Mouse (Mus musculus) heart, postnatal 4 days (tissue): Measurements from ENCODE around the gene Pip5k1a. TPM values are rescaled to one million over a fixed set of nuclear protein-coding genes. Genes with fewer than 3 reads are reported as not detected.
"Not testable (repeated sequence)": the region's sequence is repeated elsewhere in the genome, so short reads cannot be mapped to it uniquely, and the experiment has no call there.

ENCODE experiments used
- DNase-seq: peaks from one replicate; pipeline ENCODE4 v3.0.0; 2021
- microRNA-seq, 2 experiments: library from miRNA; unstranded; fragments of <30 nt; microRNA quantifications; one replicate each; pipeline ENCODE4 v1.2.0; 2021 to 2022
- total RNA-seq, 2 experiments: library from RNA; stranded (reverse); gene quantifications; 2 replicates each; pipeline ENCODE4 v1.2.3; 2021

Pip5k1a gene
- total RNA-seq, 2 experiments from 2014 or later = 30.9 to 33.7 TPM

DNA sequence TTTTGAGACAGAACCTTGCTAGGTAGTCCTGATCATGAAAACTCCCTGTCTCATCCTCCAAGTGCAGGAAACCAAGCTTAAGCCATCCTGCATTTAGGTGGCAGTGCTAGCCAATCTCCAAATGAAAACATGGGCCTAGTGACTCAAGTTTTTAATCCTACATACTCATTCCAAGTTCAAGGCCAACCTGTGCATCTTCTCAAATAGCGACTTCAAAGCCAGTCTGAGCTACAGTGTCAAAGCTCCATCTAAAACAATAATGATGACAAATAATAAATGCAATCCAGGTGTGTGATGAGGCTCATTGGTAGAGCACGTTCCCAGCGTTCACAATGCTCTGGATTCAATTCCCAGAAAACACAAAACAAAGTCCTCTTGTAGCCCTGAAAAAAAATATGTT, 65.1 kb downstream of the Pip5k1a start:
- DNase-seq = no peak

DNA sequence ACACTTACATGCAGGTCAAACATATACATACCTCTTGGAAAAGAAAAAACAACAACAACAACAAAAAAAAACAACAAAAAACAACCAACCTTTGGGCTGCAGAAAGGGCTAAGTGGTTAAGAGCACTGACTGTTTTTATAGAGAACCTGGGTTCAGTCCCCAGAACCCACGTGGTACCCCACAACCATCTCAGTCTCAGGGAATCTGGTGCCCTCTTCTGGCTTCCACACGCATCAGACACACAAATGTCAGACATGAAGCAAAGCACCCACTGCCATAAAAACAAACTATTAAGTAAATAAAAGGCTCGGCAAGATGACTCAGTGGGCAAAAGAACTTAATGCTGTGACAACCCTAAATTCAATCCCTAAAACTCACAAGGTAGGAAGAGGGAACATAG, 76.8 kb downstream of the Pip5k1a start:
- no peak for DNase-seq

DNA sequence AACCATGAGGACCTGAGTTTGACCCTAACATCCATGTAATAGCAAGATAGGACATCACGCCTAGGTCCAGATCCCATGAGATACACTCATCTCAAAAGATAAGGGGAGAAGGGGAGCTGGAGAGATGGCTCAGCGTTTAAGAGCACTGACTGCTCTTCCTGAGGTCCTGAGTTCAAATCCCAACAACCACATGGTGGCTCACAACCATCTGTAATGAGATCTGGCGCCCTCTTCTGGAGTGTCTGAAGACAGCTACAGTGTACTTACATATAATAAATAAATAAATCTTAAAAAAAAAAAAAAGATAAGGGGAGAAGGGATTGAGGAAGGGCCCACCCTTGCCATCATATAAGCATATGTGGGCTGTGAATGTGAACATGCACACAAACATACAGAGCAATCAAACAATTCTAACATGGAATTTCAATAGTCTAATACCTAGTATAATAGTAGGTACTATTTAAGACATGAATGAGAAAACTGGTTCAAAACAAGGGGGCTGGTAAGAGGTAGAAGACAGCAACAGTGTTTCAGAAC, 77.4 kb downstream of the Pip5k1a start:
- DNase-seq = not testable (repeated sequence)

DNA sequence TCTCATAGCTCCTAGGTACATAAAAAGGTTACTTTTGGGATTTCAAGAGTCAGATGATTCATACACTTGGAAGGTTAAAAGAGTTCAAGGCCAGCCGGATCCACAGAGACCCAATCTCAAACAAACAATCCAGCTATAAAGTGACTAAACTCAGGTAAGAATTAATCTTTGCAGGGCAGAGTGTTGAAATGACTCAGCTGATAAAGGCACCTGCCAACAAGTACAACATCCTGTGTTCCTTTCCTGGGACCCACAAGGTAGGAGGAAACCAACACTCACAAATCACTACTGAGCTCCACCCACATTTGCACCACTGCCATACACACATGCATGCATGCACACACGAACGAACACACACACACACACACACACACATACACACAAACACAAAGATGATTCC, 78.1 kb downstream of the Pip5k1a start:
- DNase-seq = no peak

DNA sequence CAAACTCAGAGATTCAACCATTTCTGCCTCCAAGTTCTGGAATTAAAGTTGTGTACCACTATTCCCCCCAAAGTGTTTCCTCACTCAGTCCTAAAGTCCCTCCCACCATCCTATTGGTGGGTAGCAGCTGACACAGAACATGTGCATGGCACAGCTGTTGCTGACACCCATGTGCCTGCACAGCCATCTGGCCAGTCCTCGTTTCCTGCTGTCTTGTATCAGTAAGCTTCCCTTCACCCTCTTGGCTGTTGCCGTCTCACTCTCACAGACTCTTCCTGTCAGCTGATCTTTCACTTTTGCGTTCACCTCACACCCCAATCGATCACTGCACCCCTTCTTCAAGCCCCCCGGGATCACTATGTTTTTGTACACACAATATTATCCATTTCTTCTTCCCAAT, 79.0 kb downstream of the Pip5k1a start:
- no peak for DNase-seq

DNA sequence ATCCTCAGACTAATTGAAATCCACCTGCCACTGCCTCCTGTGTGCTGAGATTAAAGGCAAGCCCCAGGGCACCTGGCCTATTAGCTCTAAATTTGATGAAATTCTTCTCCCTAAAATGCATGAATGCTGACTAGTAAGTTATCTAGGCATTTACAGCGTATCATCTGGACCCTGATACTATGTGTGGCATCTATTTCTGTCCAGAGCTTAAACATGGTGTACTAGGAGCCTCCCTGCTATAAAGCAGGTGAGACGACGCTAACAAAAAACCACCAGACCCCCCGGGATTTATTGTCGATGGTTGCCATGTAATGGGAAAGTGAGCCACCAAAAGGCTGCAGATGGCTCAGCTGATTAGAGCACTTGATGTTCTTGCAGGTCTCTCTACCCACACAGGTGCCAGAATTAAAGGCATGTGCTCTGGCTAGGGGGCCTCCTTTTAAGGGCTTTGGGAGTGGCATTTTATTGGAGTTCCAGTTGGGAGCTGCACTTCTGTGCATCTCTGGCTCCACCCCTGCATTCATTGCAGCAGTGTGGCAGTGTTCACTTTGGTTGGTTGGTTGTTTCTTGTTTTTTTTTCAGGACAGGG, 79.6 kb downstream of the Pip5k1a start:
- DNase-seq = no peak

DNA sequence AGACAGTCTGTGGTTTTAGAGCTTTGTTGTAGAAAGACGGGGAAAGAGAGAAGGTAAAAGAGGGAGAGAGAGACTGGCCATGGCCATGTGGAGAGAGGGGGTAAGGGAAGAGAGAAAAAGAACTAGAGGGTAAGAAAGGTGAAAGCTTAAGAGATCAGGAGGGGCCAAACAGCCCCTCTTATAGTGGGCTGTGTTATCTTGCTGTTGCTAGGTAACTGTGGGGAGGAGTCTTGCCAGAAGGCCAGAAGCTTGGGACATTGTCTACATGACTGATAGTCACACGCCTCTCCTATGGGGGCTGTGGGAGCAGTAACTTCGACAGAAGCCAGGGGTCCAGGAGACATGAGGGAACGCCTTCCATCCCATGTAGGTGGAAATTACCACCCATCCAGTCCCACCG, 81.5 kb downstream of the Pip5k1a start:
- no peak for DNase-seq

DNA sequence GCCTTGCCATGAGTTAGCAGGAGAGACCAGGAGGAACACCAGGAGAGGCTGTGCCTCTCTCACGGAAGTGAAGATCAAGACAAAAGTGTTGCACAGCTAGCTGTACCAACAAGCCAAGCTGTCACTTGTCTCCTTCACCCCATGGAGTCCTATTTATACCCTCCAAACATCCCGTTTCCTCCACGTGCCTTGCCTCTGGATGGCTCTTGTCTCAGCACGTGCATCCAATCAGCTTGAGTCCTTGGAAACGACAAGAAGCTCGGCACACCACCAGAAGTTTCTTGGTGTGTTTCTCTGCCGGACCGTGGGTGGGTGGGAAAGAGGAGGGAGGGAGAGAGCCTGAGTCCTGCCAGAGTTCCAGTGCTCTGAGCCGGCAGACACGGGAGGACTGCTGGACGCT, 82.2 kb downstream of the Pip5k1a start:
- DNase-seq = peak; percentile 78

DNA sequence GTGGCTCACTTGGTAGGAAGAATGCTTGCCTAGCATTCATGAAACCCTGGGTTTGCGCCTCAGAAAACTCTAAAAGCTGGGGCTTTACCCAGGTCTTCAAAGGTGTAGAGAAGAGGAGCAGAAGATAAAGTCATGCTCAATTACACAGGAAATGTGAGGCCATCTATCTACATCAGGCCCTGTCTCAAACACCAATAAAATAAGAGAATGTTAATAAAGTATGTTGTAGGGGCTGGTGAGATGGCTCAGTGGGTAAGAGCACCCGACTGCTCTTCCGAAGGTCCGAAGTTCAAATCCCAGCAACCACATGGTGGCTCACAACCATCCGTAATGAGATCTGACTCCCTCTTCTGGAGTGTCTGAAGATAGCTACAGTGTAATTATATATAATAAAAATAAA, 85.8 kb downstream of the Pip5k1a start:
- not testable (repeated sequence) for DNase-seq

DNA sequence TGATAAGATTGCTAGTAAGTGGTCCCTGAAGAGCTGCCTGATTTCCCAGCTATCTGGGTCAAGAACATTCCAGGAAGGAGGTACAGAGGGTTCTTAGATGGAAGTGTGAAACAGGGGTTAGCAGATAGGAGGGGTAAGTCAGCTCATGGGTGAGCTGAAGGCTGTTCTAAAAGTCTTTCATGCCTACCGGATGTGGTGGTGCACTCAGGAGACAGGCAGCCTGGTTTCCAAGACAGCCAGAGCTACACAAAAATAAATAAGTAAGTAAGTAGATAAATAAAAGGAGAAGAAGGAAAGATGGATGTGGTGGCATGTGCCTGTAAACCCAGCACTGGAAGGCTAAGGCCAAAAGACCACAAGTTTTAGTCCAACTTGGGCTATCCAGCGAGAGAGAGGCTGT, 88.0 kb downstream of the Pip5k1a start:
- no peak for DNase-seq

DNA sequence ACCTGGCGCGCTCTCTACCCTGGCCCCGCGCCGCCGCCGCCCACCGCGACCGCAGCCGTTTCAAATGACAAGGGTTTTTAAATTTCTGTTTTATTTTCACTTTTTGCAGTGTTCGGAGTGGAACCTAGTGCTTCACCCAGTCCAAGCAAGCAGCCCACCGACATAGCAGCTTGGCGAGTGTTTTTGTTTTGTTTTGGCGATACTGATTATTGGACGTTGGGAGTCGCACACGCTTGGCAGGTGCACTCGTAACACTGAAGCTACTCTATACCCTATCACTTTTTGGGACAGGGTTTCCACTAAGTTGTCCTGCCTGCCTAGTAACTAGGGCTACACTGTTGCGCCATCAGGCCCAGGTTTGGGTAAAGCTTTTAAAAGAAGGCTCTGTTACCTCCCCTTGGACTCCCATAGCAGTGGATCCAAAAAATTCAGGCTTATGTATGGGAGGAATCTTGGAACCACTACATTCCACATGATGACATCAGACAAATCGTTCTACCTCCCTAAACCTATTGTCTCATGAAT, 90.1 kb downstream of the Pip5k1a start:
- no peak for DNase-seq

DNA sequence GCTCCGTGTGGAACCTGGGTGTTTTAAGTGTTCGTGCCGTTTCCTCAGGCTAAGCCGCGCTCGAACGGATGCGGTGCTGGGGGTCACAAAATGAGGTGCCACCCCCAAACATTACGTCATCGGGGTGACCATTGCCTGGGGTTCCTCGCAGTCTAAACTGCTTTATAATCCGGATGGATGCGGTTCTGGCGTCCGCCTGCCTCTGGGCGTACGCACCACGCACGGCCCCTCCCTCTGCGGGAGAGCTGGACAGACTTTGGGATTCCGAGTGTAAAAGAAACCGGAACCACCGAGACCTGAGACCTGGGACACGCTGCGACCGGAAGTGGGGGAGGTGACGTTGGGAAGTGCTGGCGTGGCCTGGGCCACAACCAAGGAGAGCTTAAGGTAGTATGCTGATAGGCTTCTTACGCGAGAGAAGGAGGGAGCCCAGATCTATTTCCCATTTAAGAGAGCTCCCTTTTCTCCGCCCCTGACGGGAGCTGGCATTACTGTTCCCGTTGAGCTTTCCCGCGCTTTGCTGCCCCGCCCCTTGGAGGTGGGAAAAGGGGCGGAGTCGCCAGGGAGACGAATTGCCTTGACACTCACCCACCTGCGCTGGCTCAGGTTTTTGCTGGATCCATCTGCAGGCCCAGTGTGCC, 90.7 kb downstream of the Pip5k1a start:
- DNase-seq = peak; percentile 93

DNA sequence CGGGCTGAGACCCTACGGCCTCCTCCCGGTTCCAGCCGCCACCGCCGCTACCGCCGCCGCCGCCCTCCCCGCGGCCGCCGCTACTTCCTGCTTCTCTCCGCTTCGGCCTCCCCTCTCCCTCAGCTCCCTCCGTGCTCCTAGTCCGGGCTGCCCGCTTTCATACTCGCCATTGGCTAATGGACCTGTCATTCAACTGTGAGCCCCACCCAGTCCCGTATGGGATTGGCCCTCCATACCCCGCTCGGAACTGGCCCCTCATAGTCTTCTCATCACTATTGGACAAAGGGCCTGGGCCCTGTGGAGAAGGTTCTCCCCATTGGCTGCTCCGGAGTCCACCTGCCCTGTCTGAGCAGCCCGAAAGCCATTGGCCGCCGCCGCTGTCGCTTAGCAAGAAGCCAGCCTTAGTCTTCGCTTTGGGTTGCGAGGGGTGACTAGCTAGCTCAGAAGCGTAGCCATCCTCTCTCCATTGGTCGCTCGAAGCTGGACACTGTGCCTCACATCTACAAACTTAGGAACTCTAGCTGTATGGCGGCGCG, 91.3 kb downstream of the Pip5k1a start, which contains the start of gene Zfp687:
Zfp687 (minus strand) TSS at position 112 of the 536 bp plus-strand sequence.
- peak; percentile 100 for DNase-seq

DNA sequence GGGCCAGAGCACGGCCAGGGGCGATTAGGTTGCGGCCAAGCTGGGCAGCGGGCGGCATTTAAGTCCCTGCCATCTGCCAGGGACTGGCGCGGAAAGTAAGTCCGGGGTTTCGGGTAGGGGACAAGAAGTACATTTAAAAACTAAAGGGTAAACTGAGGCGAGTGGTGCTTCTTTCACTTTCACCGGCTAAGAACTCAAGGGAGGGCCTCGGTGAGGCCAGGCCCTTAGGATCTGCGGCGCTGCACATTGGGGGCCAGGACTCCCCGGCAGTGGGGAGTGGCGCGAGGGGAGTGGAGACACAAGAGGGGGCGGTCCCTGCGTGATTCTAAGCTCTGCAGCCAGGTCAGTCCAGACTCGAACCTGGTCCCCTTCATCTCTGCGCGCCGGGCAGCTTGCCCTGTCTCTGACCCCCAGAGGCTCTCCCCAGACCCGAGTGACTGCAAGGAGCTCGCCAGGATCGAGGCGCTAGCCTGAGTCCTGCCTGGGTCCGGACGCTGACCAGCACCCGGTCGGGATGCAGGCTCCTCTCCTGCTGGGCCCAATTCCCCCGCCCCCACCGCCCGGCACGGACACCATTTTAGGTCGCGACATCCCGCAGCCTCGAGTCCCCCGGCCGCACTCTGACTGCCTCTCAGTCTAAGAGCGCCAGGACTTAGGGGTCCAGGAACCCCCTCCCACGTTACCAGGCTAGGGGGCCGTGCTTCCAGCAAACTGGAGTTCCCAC, 92.1 kb downstream of the Pip5k1a start:
- DNase-seq = no peak

DNA sequence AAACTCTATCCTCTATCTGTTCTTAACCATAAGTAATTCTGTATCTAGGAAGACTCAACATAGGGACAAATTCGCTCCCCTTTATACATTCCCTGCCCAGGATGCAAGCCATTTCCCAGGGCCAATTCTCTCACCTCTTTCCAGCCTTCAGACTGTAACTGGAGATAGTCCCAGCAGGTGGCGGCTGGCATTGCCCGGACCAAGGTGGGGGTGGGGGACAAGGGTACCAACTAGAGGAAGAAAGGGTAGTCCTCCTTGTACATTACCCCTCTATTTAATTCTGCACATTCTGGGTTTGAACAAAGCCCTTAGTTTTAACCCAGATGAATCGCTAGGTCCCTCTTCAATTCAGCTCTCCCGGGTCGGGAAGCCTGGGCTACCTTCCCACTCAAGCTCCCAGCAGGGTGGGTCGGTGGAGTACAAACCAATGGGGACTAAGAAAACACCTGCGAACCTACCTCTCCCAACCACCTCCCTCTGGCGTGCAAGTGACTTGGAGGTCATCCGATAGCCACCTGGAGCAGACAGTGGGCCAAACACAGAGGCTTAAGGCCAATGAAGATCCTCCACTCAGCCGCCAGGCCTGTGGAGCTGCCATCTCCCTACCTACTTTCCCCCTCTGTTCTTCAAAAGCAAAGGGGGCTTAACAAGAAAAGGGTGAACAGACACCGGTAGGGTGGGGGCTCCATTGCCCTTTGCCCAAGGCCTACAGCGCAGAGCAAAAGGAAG, 92.9 kb downstream of the Pip5k1a start:
- DNase-seq = no peak

DNA sequence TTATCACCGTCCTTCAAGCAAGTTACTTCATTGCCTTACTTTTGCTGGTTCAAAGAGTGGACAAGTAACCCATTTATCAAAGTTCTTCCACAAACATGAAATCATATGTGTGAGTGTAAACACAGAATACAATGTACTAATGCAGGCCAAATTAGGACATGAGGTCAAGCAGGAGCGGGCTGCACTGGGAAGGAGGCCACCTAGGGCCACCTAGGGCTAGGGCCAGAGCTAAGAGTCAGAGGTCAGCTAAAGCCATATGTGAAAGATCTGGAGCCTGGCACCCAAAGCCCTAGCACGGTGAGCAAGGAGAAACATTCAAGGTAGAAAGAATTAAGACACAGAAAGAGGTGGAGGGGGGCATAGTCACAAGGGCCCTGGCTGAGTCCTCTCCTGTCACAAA, 93.7 kb downstream of the Pip5k1a start:
- DNase-seq = no peak

DNA sequence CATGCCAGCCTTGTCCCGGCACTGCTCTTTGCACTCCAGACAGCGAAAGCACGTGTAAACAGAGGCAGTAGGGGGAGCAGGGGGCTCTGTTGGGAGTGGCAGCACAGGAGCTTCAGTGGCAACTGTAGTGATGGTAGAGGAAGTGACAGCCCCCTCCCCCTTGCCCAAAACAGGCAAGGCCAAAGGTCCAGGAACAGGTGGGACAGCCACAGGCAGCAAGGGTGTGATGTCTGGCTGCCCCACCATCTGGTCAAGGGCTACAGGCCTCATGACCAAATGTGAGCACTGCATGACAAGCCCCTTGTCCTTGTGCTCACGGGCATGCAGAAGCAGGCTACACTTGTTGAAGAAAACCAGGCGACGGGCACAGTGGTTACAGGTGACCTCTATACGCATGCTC, 96.3 kb downstream of the Pip5k1a start:
- DNase-seq = no peak

Small RNA genes lying within 50 kb of the gene (microRNA-seq; reads per million reads assigned to microRNA genes)
- gene Mir8099-1 = 0 reads per million in 2 experiments

Other genes starting within 250 kb of the Pip5k1a start
- gene Psmb4, start 220.0 kb downstream of the Pip5k1a start, total RNA-seq = 100 to 1,000 TPM; 297 to 299 TPM
- 10 to 100 TPM; 47.4 to 48.9 TPM for gene Selenbp1, start 173.9 kb downstream of the Pip5k1a start, total RNA-seq
- 10 to 100 TPM in 1 of 2 experiments, 1 to 10 TPM in 1; 9.3 to 11.9 TPM for gene Rfx5, start 152.9 kb downstream of the Pip5k1a start, total RNA-seq
- 10 to 100 TPM; 33.4 to 36.5 TPM for gene Pi4kb, start 132.2 kb downstream of the Pip5k1a start, total RNA-seq
- 10 to 100 TPM; 30.7 to 33.4 TPM for gene Zfp687, start 91.5 kb downstream of the Pip5k1a start, total RNA-seq
- gene Psmd4, start 64.3 kb downstream of the Pip5k1a start, total RNA-seq = 100 to 1,000 TPM; 145 to 147 TPM
- 10 to 100 TPM; 48.4 to 51.8 TPM for gene Vps72, start 4.1 kb upstream of the Pip5k1a start, total RNA-seq
- 1 to 10 TPM; 3.2 to 3.4 TPM for gene Tmod4, start 17.5 kb upstream of the Pip5k1a start, total RNA-seq
- 10 to 100 TPM; 33.9 to 34.2 TPM for gene Scnm1, start 27.1 kb upstream of the Pip5k1a start, total RNA-seq
- gene Lysmd1, start 27.2 kb upstream of the Pip5k1a start, total RNA-seq = 1 to 10 TPM; 5.3 to 6.0 TPM
- 1 to 10 TPM in 1 of 2 experiments, under 1 TPM in 1; 0.54 to 1.2 TPM for gene Tnfaip8l2, start 35.4 kb upstream of the Pip5k1a start, total RNA-seq
- 1 to 10 TPM; 7.5 to 8.1 TPM for gene Sema6c, start 53.5 kb upstream of the Pip5k1a start, total RNA-seq
- gene Gabpb2, start 111.0 kb upstream of the Pip5k1a start, total RNA-seq = 10 to 100 TPM; 16.1 to 16.2 TPM
- 10 to 100 TPM; 45.2 to 45.9 TPM for gene Cdc42se1, start 121.8 kb upstream of the Pip5k1a start, total RNA-seq
- 1 to 10 TPM; 7.4 to 8.1 TPM for gene Mllt11, start 125.2 kb upstream of the Pip5k1a start, total RNA-seq
- gene Gm128, start 134.7 kb upstream of the Pip5k1a start, total RNA-seq = under 1 TPM in 1 of 2 experiments, not detected in 1; 0.14 TPM
- not detected for gene Bnipl, start 144.3 kb upstream of the Pip5k1a start, total RNA-seq
- gene Mindy1, start 174.4 kb upstream of the Pip5k1a start, total RNA-seq = 10 to 100 TPM; 23.1 to 28.0 TPM
- gene Prune1, start 175.1 kb upstream of the Pip5k1a start, total RNA-seq = 10 to 100 TPM; 33.2 to 36.3 TPM
- gene Anxa9, start 200.2 kb upstream of the Pip5k1a start, total RNA-seq = under 1 TPM; 0.14 to 0.24 TPM
- gene Cers2, start 207.9 kb upstream of the Pip5k1a start, total RNA-seq = 10 to 100 TPM; 67.2 to 69.6 TPM